Mouse (Mus musculus) heart, postnatal 0 days (tissue): ENCODE measurements around the gene Chit1.

Experiments used
- CTCF ChIP-seq: IDR thresholded peaks from 2 replicates; pipeline ENCODE4 v1.5.1; 2016; ENCODE audit warnings: antibody characterized with exemption, control low read depth, low read depth
- EP300 ChIP-seq: IDR thresholded peaks from 2 replicates; pipeline ENCODE4 v1.6.1; 2016; ENCODE audit warnings: antibody characterized with exemption, low read depth

DNA sequence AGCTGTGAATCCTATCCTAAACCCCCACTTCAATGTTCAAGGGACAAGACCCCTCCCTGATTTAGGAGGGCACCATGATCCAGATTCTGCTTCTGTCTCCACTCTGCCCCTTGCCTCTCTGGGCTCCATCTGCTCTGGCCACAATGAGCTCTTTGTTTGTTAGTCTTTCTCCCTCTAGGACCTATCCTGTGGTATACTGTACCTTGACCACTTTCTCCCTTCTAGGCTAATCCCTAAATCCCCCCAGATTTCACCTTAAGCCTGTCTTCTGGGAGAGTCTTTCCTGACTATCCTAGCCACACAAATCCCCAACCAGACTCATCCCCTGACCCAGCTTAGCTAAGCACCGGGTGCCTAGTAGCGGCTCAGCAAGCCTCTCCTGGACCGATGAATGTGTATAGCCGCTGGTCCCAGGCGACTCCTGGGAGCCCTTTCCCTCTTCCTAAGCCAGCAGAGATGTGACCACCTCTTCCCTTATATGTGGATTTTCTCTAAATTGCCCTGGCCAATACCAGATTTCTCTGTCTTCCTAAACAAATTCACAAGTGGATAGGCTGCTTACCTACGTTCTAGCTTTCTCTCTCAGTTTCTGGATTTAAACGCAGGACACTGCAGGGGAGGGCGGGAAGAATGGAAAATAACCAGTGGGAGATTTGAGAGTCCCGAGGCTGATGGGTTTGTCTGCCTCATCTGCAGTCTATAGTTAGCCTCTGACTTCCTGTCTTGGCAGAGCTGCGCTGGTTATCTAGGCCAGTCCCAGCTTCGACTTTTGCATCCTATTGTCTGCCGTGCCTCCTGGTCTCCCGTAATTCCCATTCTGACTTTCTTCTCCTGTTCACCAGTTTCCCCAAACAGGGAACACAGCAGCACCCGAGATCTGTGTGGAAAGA lies 56.6 kb downstream of the Chit1 start:
- TF ChIP-seq CTCF (no peak), EP300 (no peak)
